In genomic region chr4:134535787-134536151, GRCm38 (mm10) we compare ENCODE assay signal across 8 mouse cellular contexts. TPM values are rescaled to one million over a fixed set of nuclear protein-coding genes. Genes with fewer than 3 reads are reported as not detected.
DNase-seq lines count a peak whose midpoint lies in the region; ATAC-seq and TF ChIP-seq lines count a peak whose summit lies in the region.

No protein-coding gene starts in this region.

- peak overlapping the region; percentile 99 for H3K4me3 ChIP-seq in heart, embryonic 11.5 days (ENCODE audit: low read depth, low read length)
- H3K4me3 ChIP-seq in testis, adult 2 months (ENCODE audit: control insufficient read depth, low read depth, low read length): peak overlapping the region; percentile 96
- H3K4me3 ChIP-seq in forebrain, embryonic 16.5 days (replicated peaks; ENCODE audit: low read length): peak overlapping the region; percentile 96
- peak overlapping the region; percentile 98 for H3K4me3 ChIP-seq in liver, embryonic 11.5 days (ENCODE audit: low read depth, low read length)
- peak overlapping the region; percentile 81 for H3K4me3 ChIP-seq in stomach, postnatal 0 days (ENCODE audit: low read depth, low read length)

- H3K36me3 ChIP-seq in heart, embryonic 11.5 days (ENCODE audit: control insufficient read depth, insufficient read depth, low read length): peaks cover 13% of the 10 kb centered on the region
- H3K36me3 ChIP-seq in testis, adult 2 months (ENCODE audit: control insufficient read depth, insufficient read depth, low read length): peaks cover 7% of the 10 kb centered on the region
- peaks cover 7% of the 10 kb centered on the region for H3K36me3 ChIP-seq in forebrain, embryonic 16.5 days (ENCODE audit: control insufficient read depth, insufficient read depth)
- peaks cover 3% of the 10 kb centered on the region; the same call in 1 of the 2 replicates for H3K36me3 ChIP-seq in liver, embryonic 11.5 days (ENCODE audit: control insufficient read depth, insufficient read depth, low read length)
- H3K36me3 ChIP-seq in stomach, postnatal 0 days (ENCODE audit: control insufficient read depth, insufficient read depth, low read length): peaks cover 6% of the 10 kb centered on the region

- peak overlapping the region; percentile 98 for H3K4me2 ChIP-seq in heart, embryonic 11.5 days
- peak overlapping the region; percentile 99 for H3K4me2 ChIP-seq in forebrain, embryonic 16.5 days (ENCODE audit: low read length)
- H3K4me2 ChIP-seq in liver, embryonic 11.5 days: peak overlapping the region; percentile 98
- peak overlapping the region; percentile 99 for H3K4me2 ChIP-seq in stomach, postnatal 0 days (replicated peaks; ENCODE audit: low read depth)

- ATAC-seq in heart, embryonic 11.5 days (replicated peaks; ENCODE audit: insufficient number of reproducible peaks, low FRiP score, low TSS enrichment): no peak
- no peak; the same call in 1 of the 2 replicates for ATAC-seq in forebrain, embryonic 16.5 days
- no peak for ATAC-seq in liver, embryonic 11.5 days (replicated peaks; ENCODE audit: low FRiP score)
- peak; percentile 6; the same call in 1 of the 2 replicates for ATAC-seq in stomach, postnatal 0 days (ENCODE audit: low FRiP score, low TSS enrichment)

- 20% methylated on average over 8 of the region's 8 CpGs for WGBS in heart, embryonic 11.5 days (ENCODE audit: insufficient replicate concordance)
- WGBS in forebrain, embryonic 16.5 days: 3% methylated on average over 8 of the region's 8 CpGs
- 14% methylated on average over 8 of the region's 8 CpGs for WGBS in liver, embryonic 11.5 days
- 1% methylated on average over 8 of the region's 8 CpGs for WGBS in stomach, postnatal 0 days

- H3K9me3 ChIP-seq in heart, embryonic 11.5 days (replicated peaks; ENCODE audit: control insufficient read depth, low read length): no peaks in the 10 kb centered on the region
- H3K9me3 ChIP-seq in forebrain, embryonic 16.5 days (ENCODE audit: control insufficient read depth, low read length): no peaks in the 10 kb centered on the region
- H3K9me3 ChIP-seq in liver, embryonic 11.5 days (ENCODE audit: control insufficient read depth, low read length): no peaks in the 10 kb centered on the region
- no peaks in the 10 kb centered on the region for H3K9me3 ChIP-seq in stomach, postnatal 0 days (ENCODE audit: control insufficient read depth, low read length)

- DNase-seq in heart, postnatal 10 days: no peak
- no peak for DNase-seq in testis, postnatal 10 days (ENCODE audit: low spot score)
- no peak for DNase-seq in liver, embryonic 11.5 days (ENCODE audit: low spot score)
- peak; percentile 46 for DNase-seq in stomach, postnatal 0 days (ENCODE audit: low spot score)
- no peak for DNase-seq in B cell, adult 2 months

- no peak for TF ChIP-seq CTCF in testis, adult 2 months (IDR thresholded peaks at IDR 0.05; ENCODE audit: control insufficient read depth, insufficient read depth, insufficient replicate concordance, low read depth, low read length)
- TF ChIP-seq CTCF in stomach, postnatal 0 days (IDR thresholded peaks at IDR 0.05; ENCODE audit: low read depth): no peak

- intact Hi-C loops in heart, postnatal 10 days (cut with DNase I): no loop called here

- H3K27me3 ChIP-seq in heart, embryonic 11.5 days (ENCODE audit: control insufficient read depth, insufficient read depth, low read length): no peaks in the 10 kb centered on the region
- no peaks in the 10 kb centered on the region for H3K27me3 ChIP-seq in testis, adult 2 months (ENCODE audit: control insufficient read depth, insufficient read depth, low read length)
- no peaks in the 10 kb centered on the region for H3K27me3 ChIP-seq in forebrain, embryonic 16.5 days (replicated peaks; ENCODE audit: control insufficient read depth, insufficient read depth, low read length)
- no peaks in the 10 kb centered on the region for H3K27me3 ChIP-seq in liver, embryonic 11.5 days (replicated peaks; ENCODE audit: control insufficient read depth, insufficient read depth, low read length)
- H3K27me3 ChIP-seq in stomach, postnatal 0 days (ENCODE audit: control insufficient read depth, insufficient read depth, low read length): no peaks in the 10 kb centered on the region

- no peak for TF ChIP-seq POLR2A in testis, adult 2 months (IDR thresholded peaks at IDR 0.05; ENCODE audit: control insufficient read depth, low read depth, low read length)

- no peak for TF ChIP-seq EP300 in stomach, postnatal 0 days (optimal IDR thresholded peaks at IDR 0.05)

- peak overlapping the region; percentile 54 for H3K27ac ChIP-seq in heart, embryonic 11.5 days (ENCODE audit: low read depth, low read length)
- peak overlapping the region; percentile 83 for H3K27ac ChIP-seq in testis, adult 2 months (ENCODE audit: control insufficient read depth, insufficient read depth, low read depth, low read length)
- no peak overlapping the region for H3K27ac ChIP-seq in forebrain, embryonic 16.5 days (ENCODE audit: low read length)
- 0 out of 2 replicates have a peak overlapping the region, but pooled peaks have one; percentile 16 for H3K27ac ChIP-seq in liver, embryonic 11.5 days (ENCODE audit: low read depth, low read length)
- peak overlapping the region; percentile 92 for H3K27ac ChIP-seq in stomach, postnatal 0 days (replicated peaks)

- H3K9ac ChIP-seq in heart, embryonic 11.5 days (ENCODE audit: low read depth, low read length): peak overlapping the region; percentile 67
- H3K9ac ChIP-seq in forebrain, embryonic 16.5 days (replicated peaks; ENCODE audit: low read depth, low read length): peak overlapping the region; percentile 48
- peak overlapping the region; percentile 53; the same call in 1 of the 2 replicates for H3K9ac ChIP-seq in liver, embryonic 11.5 days (ENCODE audit: low read depth, low read length)
- H3K9ac ChIP-seq in stomach, postnatal 0 days (ENCODE audit: low read length): peak overlapping the region; percentile 88

- H3K4me1 ChIP-seq in heart, embryonic 11.5 days (ENCODE audit: control insufficient read depth, insufficient read depth, low read length): peaks cover 31% of the 10 kb centered on the region
- peaks cover 11% of the 10 kb centered on the region for H3K4me1 ChIP-seq in testis, adult 2 months (ENCODE audit: control insufficient read depth, insufficient read depth, low read length)
- peaks cover 17% of the 10 kb centered on the region for H3K4me1 ChIP-seq in forebrain, embryonic 16.5 days (replicated peaks; ENCODE audit: control insufficient read depth, insufficient read depth, low read length)
- peaks cover 26% of the 10 kb centered on the region for H3K4me1 ChIP-seq in liver, embryonic 11.5 days (replicated peaks; ENCODE audit: control insufficient read depth, insufficient read depth, low read length)
- no peaks in the 10 kb centered on the region for H3K4me1 ChIP-seq in stomach, postnatal 0 days (replicated peaks; ENCODE audit: control insufficient read depth, insufficient read depth)

RNA-seq across cellular contexts. Expression of gene Mtfr1l, which starts 0.6 kb away (rescaled TPM):
- 167 and 177 TPM in 2 replicates for polyA plus RNA-seq in heart, embryonic 11.5 days (2014; fragmentation: Nextera tagmentation; extraction: Ambion mirVana)
- 100 to 1,000 TPM; 159 to 165 TPM for total RNA-seq in heart, postnatal 10 days (2021)
- polyA plus RNA-seq in testis, adult 2 months (2012; rRNA removed): 286 and 306 TPM in 2 replicates
- 166 and 180 TPM in 2 replicates for polyA plus RNA-seq in forebrain, embryonic 16.5 days (2015; fragmentation: Nextera tagmentation; extraction: Ambion mirVana)
- polyA plus RNA-seq in liver, embryonic 11.5 days (2014; fragmentation: Nextera tagmentation; extraction: Ambion mirVana): 107 and 114 TPM in 2 replicates
- 64.7 and 70.3 TPM in 2 replicates for polyA plus RNA-seq in stomach, postnatal 0 days (2015; fragmentation: Nextera tagmentation; extraction: Ambion mirVana)

RNA-seq across cellular contexts. Expression of gene Selenon, which starts 16.2 kb away (rescaled TPM):
- 22.4 and 25.3 TPM in 2 replicates for polyA plus RNA-seq in heart, embryonic 11.5 days (2014; fragmentation: Nextera tagmentation; extraction: Ambion mirVana)
- total RNA-seq in heart, postnatal 10 days (2021): 10 to 100 TPM; 38.2 to 45.2 TPM
- 1.4 and 1.6 TPM in 2 replicates for polyA plus RNA-seq in testis, adult 2 months (2012; rRNA removed)
- polyA plus RNA-seq in forebrain, embryonic 16.5 days (2015; fragmentation: Nextera tagmentation; extraction: Ambion mirVana): 7.9 and 8.1 TPM in 2 replicates
- polyA plus RNA-seq in liver, embryonic 11.5 days (2014; fragmentation: Nextera tagmentation; extraction: Ambion mirVana): 12.4 and 13.1 TPM in 2 replicates
- 8.6 and 12.1 TPM in 2 replicates for polyA plus RNA-seq in stomach, postnatal 0 days (2015; fragmentation: Nextera tagmentation; extraction: Ambion mirVana)

RNA-seq across cellular contexts. Expression of gene Aunip, which starts 25.0 kb away (rescaled TPM):
- polyA plus RNA-seq in heart, embryonic 11.5 days (2014; fragmentation: Nextera tagmentation; extraction: Ambion mirVana): 5.6 and 6.6 TPM in 2 replicates
- 1 to 10 TPM in 1 of 2 experiments, under 1 TPM in 1; 0.60 to 1.1 TPM for total RNA-seq in heart, postnatal 10 days (2021)
- polyA plus RNA-seq in testis, adult 2 months (2012; rRNA removed): 3.7 and 3.8 TPM in 2 replicates
- 4.2 and 4.4 TPM in 2 replicates for polyA plus RNA-seq in forebrain, embryonic 16.5 days (2015; fragmentation: Nextera tagmentation; extraction: Ambion mirVana)
- polyA plus RNA-seq in liver, embryonic 11.5 days (2014; fragmentation: Nextera tagmentation; extraction: Ambion mirVana): 15.9 and 18.5 TPM in 2 replicates
- 3.5 and 3.8 TPM in 2 replicates for polyA plus RNA-seq in stomach, postnatal 0 days (2015; fragmentation: Nextera tagmentation; extraction: Ambion mirVana)

RNA-seq across cellular contexts. Expression of gene Paqr7, which starts 39.3 kb away (rescaled TPM):
- polyA plus RNA-seq in heart, embryonic 11.5 days (2014; fragmentation: Nextera tagmentation; extraction: Ambion mirVana): 4.2 and 4.8 TPM in 2 replicates
- 10 to 100 TPM in 1 of 2 experiments, 1 to 10 TPM in 1; 9.5 to 12.7 TPM for total RNA-seq in heart, postnatal 10 days (2021)
- polyA plus RNA-seq in testis, adult 2 months (2012; rRNA removed): 65.0 and 67.1 TPM in 2 replicates
- 14.4 and 14.7 TPM in 2 replicates for polyA plus RNA-seq in forebrain, embryonic 16.5 days (2015; fragmentation: Nextera tagmentation; extraction: Ambion mirVana)
- polyA plus RNA-seq in liver, embryonic 11.5 days (2014; fragmentation: Nextera tagmentation; extraction: Ambion mirVana): 2.5 and 3.0 TPM in 2 replicates
- 51.8 and 56.4 TPM in 2 replicates for polyA plus RNA-seq in stomach, postnatal 0 days (2015; fragmentation: Nextera tagmentation; extraction: Ambion mirVana)
